Mouse (Mus musculus): Measurements from ENCODE around the gene Mtx2.

DNA sequence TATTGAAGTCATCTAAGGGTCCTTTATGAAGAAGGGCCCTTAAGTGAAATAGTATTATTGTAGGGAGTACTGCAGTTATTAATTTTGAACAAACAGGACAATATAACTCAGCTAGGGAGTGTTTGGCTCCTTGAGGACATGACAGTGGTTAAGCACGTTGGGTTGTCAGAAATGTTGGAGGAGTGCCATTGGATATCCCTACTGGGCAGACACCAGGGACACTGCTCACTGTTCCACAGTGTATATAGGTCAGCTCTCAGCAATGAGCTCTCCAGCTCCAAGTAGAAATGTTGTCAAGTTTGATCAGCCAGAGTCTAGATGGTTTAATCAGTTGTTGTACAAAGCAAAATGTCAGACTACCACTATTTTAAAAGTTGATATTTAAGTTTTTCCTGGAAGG lies 24.4 kb downstream of the Mtx2 start:
- TF ChIP-seq CTCF (IDR thresholded peaks at IDR 0.05; ENCODE audit: borderline replicate concordance, insufficient read depth, low read depth, low read length) (no peak), POLR2A (IDR thresholded peaks at IDR 0.05; ENCODE audit: borderline replicate concordance, insufficient read depth, low read length) (no peak)

Measured in cerebellum, adult 2 months (tissue).